Mouse (Mus musculus) ES-E14 (cell line): ENCODE data around the gene Cxcr5. TPM values are rescaled to one million over a fixed set of nuclear protein-coding genes. Genes with fewer than 3 reads are reported as not detected.
A peak's percentile ranks its signal among the peaks of the same experiment; 100 is the strongest.

Source experiments
- DNase-seq: peaks from one replicate; pipeline ENCODE4 v3.0.0-alpha.2; 2013; ENCODE audit warnings: low read depth, low spot score
- H3K27ac ChIP-seq: 2 replicates; pipeline ENCODE4 v1.5.1; 2012; ENCODE audit warnings: low read depth, mild to moderate bottlenecking, low read length, moderate library complexity, mixed read lengths; ENCODE audit not compliant: poor library complexity, insufficient read depth, severe bottlenecking
- H3K36me3 ChIP-seq: 2 replicates; pipeline ENCODE4 v1.6.1; 2012; ENCODE audit warnings: mild to moderate bottlenecking, low read length, moderate library complexity, mixed read lengths; ENCODE audit not compliant: control insufficient read depth, poor library complexity, insufficient read depth, severe bottlenecking
- H3K4me1 ChIP-seq, 2 experiments: fragments of 150-350 bp in 1 of 2; sonication (generic) in 1 of 2; 2 replicates each; pipeline ENCODE4 v1.6.1; 2012; ENCODE audit warnings: low read length in 2 of 2, mild to moderate bottlenecking in 1 of 2, mixed read lengths in 1 of 2; ENCODE audit not compliant: control insufficient read depth in 2 of 2, insufficient read depth in 2 of 2, poor library complexity in 1 of 2
- H3K4me3 ChIP-seq, 2 experiments: fragments of 150-350 bp in 1 of 2; sonication (generic) in 1 of 2; 2 replicates each; pipeline ENCODE4 v1.5.1; 2012; ENCODE audit warnings: low read length in 2 of 2, low read depth in 1 of 2, mild to moderate bottlenecking in 1 of 2, mixed read lengths in 1 of 2; ENCODE audit not compliant: insufficient read depth in 1 of 2, poor library complexity in 1 of 2, severe bottlenecking in 1 of 2
- H3K9ac ChIP-seq: 2 replicates; pipeline ENCODE4 v1.6.1; 2012; ENCODE audit warnings: low read depth, mild to moderate bottlenecking, low read length, mixed read lengths; ENCODE audit not compliant: poor library complexity, insufficient read depth, severe bottlenecking
- H3K9me3 ChIP-seq: fragments of 150-350 bp; sonication (generic); 2 replicates; pipeline ENCODE4 v1.6.1; 2012; ENCODE audit warnings: low read depth, mild to moderate bottlenecking, low read length; ENCODE audit not compliant: control insufficient read depth, insufficient read depth
- CHD2 ChIP-seq: IDR thresholded peaks from 2 replicates; pipeline ENCODE4 v1.6.1; 2014; ENCODE audit warnings: mild to moderate bottlenecking, low read depth, low read length, inconsistent platforms
- HCFC1 ChIP-seq: IDR thresholded peaks from 2 replicates; pipeline ENCODE4 v1.6.1; 2012; ENCODE audit warnings: low read length, inconsistent platforms, borderline replicate concordance; ENCODE audit not compliant: insufficient read depth
- MAFK ChIP-seq: IDR thresholded peaks from 2 replicates; pipeline ENCODE4 v1.6.1; 2014; ENCODE audit warnings: mild to moderate bottlenecking, low read depth, low read length, inconsistent platforms; ENCODE audit not compliant: insufficient read depth
- ZC3H11A ChIP-seq: IDR thresholded peaks from 2 replicates; pipeline ENCODE4 v1.6.1; 2012; ENCODE audit warnings: low read depth, mild to moderate bottlenecking, inconsistent platforms, low read length, borderline replicate concordance
- ZNF384 ChIP-seq: IDR thresholded peaks from 2 replicates; pipeline ENCODE4 v1.6.1; 2012; ENCODE audit warnings: low read depth, low read length, inconsistent platforms
- in situ Hi-C, 2 experiments: fragments of 600-800 bp; cut with MboI; formaldehyde crosslinking; loops; one replicate each; pipeline ENCODE4 v1.15.1; 2025; ENCODE audit warnings: low sequenced_read_pairs in 2 of 2, inconsistent platforms in 1 of 2; ENCODE audit not compliant: unreplicated experiment in 2 of 2
- total RNA-seq: library from RNA; depleted of rRNA; stranded (reverse); fragments of 300-350 nt; gene quantifications from 2 replicates; pipeline ENCODE4 v1.2.3, GENCODE M21; 2012

Cxcr5 gene
- total RNA-seq, 1 experiment, result 0.31 TPM

GRCm38 (mm10) chr9:44479628-44480428 is 81.8 kb downstream of the Cxcr5 start:
- TF ChIP-seq ZC3H11A (no peak; the same call in 1 of the 2 replicates), CHD2 (peak; percentile 28; the same call in 1 of the 2 replicates)
- Histone ChIP-seq H3K27ac (no peak overlapping the region), H3K9me3 (no peaks in the 10 kb centered on the region), H3K4me3 (peak overlapping the region; percentile 65 to 92), H3K36me3 (no peaks in the 10 kb centered on the region), H3K9ac (peak overlapping the region; percentile 60), H3K4me1 (peaks cover 3 to 9% of the 10 kb centered on the region in 2 experiments; a peak in 3 of 4 replicates)
- DNase-seq, result peak; percentile 89
- in situ Hi-C loops, result no loop called here

- in situ Hi-C loops, result no loop called here
These were observed 82.6 kb downstream of the Cxcr5 start for GRCm38 (mm10) chr9:44478959-44479605.

GRCm38 (mm10) chr9:44478229-44478921 is 83.3 kb downstream of the Cxcr5 start:
- H3K9me3 ChIP-seq, result no peaks in the 10 kb centered on the region
- DNase-seq, result no peak
- in situ Hi-C loops, result no loop called here
- H3K27ac ChIP-seq, result no peak overlapping the region; the same call in 1 of the 2 replicates
- H3K4me3 ChIP-seq, result peak overlapping the region; percentile 65 to 92
- TF ChIP-seq CHD2 (no peak), MAFK (no peak), ZC3H11A (no peak), ZNF384 (no peak), HCFC1 (no peak)
- H3K9ac ChIP-seq, result peak overlapping the region; percentile 29; the same call in 1 of the 2 replicates
- peaks cover 1 to 2% of the 10 kb centered on the region in 2 experiments; a peak in 1 of 4 replicates for H3K4me1 ChIP-seq
- H3K36me3 ChIP-seq, result no peaks in the 10 kb centered on the region

More at GRCm38 (mm10) chr9:44478959-44479605, 82.6 kb downstream of the Cxcr5 start:
- H3K36me3 ChIP-seq, result no peaks in the 10 kb centered on the region
- no peak for DNase-seq
- peak overlapping the region; percentile 65 to 92 for H3K4me3 ChIP-seq
- no peaks in the 10 kb centered on the region for H3K9me3 ChIP-seq
- TF ChIP-seq CHD2 (no peak), HCFC1 (no peak), MAFK (no peak), ZC3H11A (no peak)
- H3K4me1 ChIP-seq, result peaks cover 3% of the 10 kb centered on the region in 2 experiments; a peak in 3 of 4 replicates
- H3K9ac ChIP-seq, result peak overlapping the region; percentile 45
- no peak overlapping the region; the same call in 1 of the 2 replicates for H3K27ac ChIP-seq

GRCm38 (mm10) chr9:44477339-44478228 is 84.1 kb downstream of the Cxcr5 start:
- H3K27ac ChIP-seq, result no peak overlapping the region
- H3K4me1 ChIP-seq, result peaks cover 0 to 2% of the 10 kb centered on the region in 2 experiments; a peak in 1 of 4 replicates
- H3K4me3 ChIP-seq, result peak overlapping the region; percentile 65 to 92
- TF ChIP-seq MAFK, result no peak
- no peak for TF ChIP-seq ZNF384
- no peak for TF ChIP-seq HCFC1
- TF ChIP-seq ZC3H11A, result no peak
- TF ChIP-seq CHD2, result no peak
- in situ Hi-C loops, result no loop called here
- DNase-seq, result no peak
- no peaks in the 10 kb centered on the region for H3K36me3 ChIP-seq
- H3K9ac ChIP-seq, result peak overlapping the region; percentile 46; the same call in 1 of the 2 replicates
- no peaks in the 10 kb centered on the region for H3K9me3 ChIP-seq
